Mouse (Mus musculus) Patski (cell line): ENCODE results near the gene Ldlrap1. TPM values are rescaled to one million over a fixed set of nuclear protein-coding genes. Genes with fewer than 3 reads are reported as not detected.
A peak's percentile ranks its signal among the peaks of the same experiment; 100 is the strongest.

Experiments used
- ATAC-seq: fragments of 100-300 bp; one replicate; pipeline ENCODE4 v1.8.0; 2021
- CTCF ChIA-PET: fragments of 350-600 bp; sonication (Branson Sonifier 250); formaldehyde crosslinking; loops from one replicate; lab custom pipeline; 2022; ENCODE audit warnings: inconsistent platforms; lab: Charles Lee
- POLR2A ChIA-PET: fragments of 350-600 bp; sonication (Branson Sonifier 250); formaldehyde crosslinking; loops from one replicate; lab custom pipeline; 2022; ENCODE audit warnings: antibody characterized with exemption, inconsistent platforms; lab: Charles Lee
- DNase-seq: peaks from one replicate; pipeline ENCODE4 v3.0.0-alpha.2; 2011; ENCODE audit warnings: low read depth, low spot score
- H3K27me3 ChIP-seq: fragments of 371-371 bp; one replicate; pipeline ENCODE4 v1.5.1; 2021
- CTCF ChIP-seq: fragments of 100-300 bp; IDR thresholded peaks from one replicate; pipeline ENCODE4 v1.5.1; 2021
- in situ Hi-C: fragments of 300-500 bp; cut with MboI; formaldehyde crosslinking; loops from 3 replicates; pipeline ENCODE4 v1.11.1; 2018; ENCODE audit warnings: low pct_unique_long_range_greater_than_20kb, mixed read lengths
- polyA plus RNA-seq: library from polyadenylated mRNA; unstranded; gene quantifications from one replicate; pipeline ENCODE4 v1.2.3, GENCODE M21; 2021

Ldlrap1 gene
- polyA plus RNA-seq, 1 experiment from 2014 or later = 17.1 TPM

DNA sequence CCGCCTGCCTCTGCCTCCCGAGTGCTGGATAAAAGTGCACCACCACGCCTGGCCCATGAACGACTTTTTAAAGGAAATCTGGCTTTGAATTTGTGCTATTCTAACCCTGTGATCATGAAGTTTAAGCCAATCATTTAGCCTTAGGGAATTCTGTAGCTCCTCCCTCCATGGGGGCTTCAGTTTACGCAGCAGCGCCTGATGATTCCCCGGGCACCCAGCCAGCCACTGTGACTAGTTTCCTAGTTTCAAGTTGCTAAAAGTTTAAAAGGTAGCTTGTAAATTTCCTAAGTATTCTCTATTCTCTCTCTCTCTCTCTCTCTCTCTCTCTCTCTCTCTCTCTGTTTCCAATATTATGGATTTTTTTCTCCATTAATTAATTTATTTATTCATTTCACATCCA is 8.4 kb upstream of the Ldlrap1 start:
- in situ Hi-C loops = no loop called here
- ATAC-seq (no peak), DNase-seq (no peak)

DNA sequence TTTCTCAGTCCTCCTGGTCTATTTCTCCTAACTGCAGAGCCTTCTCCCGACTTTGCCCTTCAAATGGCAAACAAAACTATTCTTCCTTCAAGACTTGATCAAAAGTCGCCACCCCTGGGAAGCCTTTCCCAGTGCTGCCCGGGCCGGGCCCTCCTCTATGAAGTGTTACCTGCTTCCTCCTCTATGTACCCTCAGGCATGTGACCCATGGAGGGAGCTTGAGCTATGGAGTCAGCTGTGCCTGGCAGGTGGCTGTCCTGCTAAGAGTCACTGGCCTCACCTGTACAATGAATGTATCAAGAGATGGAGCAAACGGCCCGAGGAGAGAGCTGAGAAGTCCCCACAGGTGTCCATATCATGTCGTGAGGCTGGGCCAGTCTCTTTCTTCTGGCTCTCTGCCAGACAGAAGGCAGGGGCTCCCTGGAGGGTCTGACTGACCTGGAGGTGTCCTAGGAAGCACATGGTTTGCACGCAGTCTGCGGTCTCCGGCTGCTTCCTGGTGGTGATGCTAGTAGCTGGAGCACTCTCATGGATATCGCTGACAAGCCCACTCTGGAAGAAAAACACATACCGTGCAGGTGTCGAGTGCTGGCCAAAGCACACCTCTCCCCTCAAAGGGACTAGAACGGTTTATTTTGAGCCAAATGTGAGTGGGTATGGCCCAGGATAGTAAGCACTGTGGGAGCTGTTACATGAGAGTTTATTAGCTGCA is 7.6 kb upstream of the Ldlrap1 start:
- ATAC-seq (no peak), DNase-seq (no peak)
- TF ChIP-seq CTCF = no peak
- in situ Hi-C loops = no loop called here
- H3K27me3 ChIP-seq = no peaks in the 10 kb centered on the region
- ChIA-PET CTCF (no interaction called here), POLR2A (no interaction called here)

More for the DNA sequence above, 8.4 kb upstream of the Ldlrap1 start:
- TF ChIP-seq CTCF = no peak
- H3K27me3 ChIP-seq = no peaks in the 10 kb centered on the region
- POLR2A ChIA-PET = no interaction called here
- CTCF ChIA-PET = no interaction called here

DNA sequence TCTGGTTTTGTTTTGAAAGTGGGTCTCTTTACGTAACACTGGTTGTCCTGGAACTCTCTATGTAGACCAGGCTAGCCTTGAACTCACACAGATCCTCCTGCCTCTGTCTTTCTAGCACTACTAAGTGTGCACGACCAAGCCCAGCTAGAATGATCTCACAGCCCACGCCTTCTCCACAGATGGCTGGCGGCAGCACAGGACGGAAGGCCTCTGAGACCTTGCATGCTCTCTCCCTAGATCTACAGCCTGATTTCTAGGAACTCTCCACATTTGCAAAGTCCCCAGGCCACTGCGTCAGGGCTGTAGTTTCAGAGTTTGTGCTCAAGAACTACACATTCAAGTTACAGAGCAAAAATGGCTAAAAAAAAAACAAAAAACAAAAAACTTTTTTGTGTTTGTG is 6.3 kb upstream of the Ldlrap1 start:
- no peak for DNase-seq
- no peak for TF ChIP-seq CTCF
- POLR2A ChIA-PET = no interaction called here
- H3K27me3 ChIP-seq = no peaks in the 10 kb centered on the region
- in situ Hi-C loops = no loop called here
- no peak for ATAC-seq
- CTCF ChIA-PET = no interaction called here

DNA sequence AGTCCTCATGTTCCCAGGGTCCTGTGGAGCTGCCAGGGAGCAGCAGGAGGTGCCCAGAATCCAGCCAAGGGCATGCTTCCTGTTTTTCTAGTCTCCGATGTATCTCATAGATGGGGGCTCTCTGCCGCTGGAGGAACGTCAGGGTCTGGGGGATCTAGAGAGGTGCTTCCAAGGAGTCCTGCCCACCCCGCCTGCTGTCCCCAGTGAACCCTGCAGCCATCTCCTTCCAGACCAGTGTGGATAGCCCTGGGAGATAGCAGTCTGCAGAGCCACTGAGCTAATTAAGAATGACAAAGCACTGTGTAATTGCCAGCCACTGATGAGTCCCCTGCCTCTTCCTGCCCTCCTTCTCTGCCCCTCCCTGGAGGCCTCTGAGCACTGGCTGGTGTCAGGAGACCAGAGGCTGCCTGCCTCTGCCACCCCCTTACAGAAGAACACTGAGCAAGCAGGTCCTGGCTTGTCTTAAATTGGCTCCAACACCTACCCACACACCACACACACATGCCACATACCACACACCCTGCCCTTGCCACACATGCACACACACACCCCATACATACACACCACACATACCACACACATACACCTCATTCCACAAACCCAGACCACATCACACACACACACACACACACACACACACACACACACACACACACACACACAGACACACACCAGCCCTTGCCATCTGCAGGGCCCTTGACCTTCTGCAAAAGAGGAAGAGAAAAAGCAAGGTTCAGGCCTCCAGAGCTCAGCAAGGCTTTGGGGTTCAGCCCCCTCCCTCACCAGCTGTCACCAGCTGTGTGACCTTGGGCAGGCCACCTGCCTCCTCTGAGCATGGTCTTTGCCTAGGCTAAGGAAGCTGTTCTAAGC is 5.2 kb upstream of the Ldlrap1 start:
- in situ Hi-C loops = no loop called here
- CTCF ChIA-PET = interaction anchor here (1.2 kb wide), 1 partner anchor 47 kb away, joined by 3 read pairs; no protein-coding TSS in a partner anchor
- DNase-seq (no peak), ATAC-seq (no peak)
- POLR2A ChIA-PET = no interaction called here
- TF ChIP-seq CTCF = no peak
- no peaks in the 10 kb centered on the region for H3K27me3 ChIP-seq

DNA sequence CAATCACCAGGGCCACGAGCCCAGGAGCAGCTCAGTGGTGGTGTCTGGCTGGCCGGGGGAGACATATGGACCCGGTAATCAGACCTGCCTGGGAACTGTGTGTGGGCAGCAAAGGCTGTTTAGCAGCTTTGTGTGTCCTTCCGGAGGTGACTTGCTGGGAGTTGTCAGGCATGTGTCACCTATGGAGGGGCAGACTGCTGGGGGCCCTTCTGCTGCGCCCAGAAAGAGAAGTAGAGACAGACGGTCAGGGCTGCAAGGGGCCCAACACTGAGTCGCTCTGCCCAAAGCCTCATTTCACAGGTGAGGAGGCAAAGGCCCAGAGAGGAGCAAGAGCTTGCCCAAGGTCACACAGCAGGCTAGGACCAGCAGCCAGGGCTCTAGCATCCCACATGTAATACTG is 2.1 kb upstream of the Ldlrap1 start:
- no peaks in the 10 kb centered on the region for H3K27me3 ChIP-seq
- ChIA-PET POLR2A (interaction anchor here (1.0 kb wide), 1 partner anchor 14 kb away, joined by 3 read pairs; no protein-coding TSS in a partner anchor), CTCF (interaction anchor here (1.9 kb wide), 1 partner anchor 15 kb away, joined by 7 read pairs; no protein-coding TSS in a partner anchor)
- DNase-seq (no peak), ATAC-seq (no peak)
- TF ChIP-seq CTCF = no peak
- in situ Hi-C loops = no loop called here

DNA sequence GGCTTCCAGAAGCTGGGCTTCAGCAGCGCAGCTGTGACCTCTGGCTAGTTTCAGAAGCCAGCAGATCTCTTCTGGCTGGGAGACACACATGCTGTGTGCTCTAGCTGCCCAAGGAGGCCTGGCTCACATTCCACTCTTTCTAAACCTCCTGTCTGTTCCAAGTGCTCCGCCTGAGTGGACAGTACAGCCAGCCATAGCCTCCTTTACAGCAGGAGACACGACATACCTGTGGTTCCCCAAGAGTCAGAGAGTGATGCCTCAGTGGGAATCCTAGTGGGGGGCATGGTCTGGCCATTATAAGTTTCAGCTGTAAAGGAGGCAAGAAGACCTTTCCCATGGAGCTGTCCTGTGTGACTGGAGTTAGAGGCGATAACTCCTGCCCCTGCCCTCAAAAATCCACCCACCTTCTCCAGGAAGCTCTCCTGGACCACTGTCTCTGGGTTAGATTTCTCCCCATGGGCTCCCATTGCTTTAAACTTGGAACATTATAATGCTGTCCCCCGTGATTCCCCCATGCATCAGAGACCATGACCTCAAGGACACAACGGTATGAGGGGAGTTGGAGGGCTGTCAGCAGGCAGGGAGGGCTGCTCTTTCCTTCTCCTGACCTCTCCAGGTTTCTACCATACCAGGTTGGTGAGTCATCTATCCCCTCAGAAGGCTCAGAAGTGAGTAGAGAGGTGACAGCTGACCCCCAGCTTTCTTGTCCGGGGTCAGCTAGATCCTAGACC is 1.4 kb upstream of the Ldlrap1 start:
- DNase-seq (no peak), ATAC-seq (peak; percentile 52)
- ChIA-PET POLR2A (interaction anchor here (0.6 to 1.0 kb wide), 3 partner anchors 10 to 962 kb away, joined by 3 read pairs; no protein-coding TSS in a partner anchor), CTCF (interaction anchor here (1.9 kb wide), 1 partner anchor 15 kb away, joined by 7 read pairs; no protein-coding TSS in a partner anchor)
- TF ChIP-seq CTCF = no peak
- in situ Hi-C loops = no loop called here
- H3K27me3 ChIP-seq = no peaks in the 10 kb centered on the region

DNA sequence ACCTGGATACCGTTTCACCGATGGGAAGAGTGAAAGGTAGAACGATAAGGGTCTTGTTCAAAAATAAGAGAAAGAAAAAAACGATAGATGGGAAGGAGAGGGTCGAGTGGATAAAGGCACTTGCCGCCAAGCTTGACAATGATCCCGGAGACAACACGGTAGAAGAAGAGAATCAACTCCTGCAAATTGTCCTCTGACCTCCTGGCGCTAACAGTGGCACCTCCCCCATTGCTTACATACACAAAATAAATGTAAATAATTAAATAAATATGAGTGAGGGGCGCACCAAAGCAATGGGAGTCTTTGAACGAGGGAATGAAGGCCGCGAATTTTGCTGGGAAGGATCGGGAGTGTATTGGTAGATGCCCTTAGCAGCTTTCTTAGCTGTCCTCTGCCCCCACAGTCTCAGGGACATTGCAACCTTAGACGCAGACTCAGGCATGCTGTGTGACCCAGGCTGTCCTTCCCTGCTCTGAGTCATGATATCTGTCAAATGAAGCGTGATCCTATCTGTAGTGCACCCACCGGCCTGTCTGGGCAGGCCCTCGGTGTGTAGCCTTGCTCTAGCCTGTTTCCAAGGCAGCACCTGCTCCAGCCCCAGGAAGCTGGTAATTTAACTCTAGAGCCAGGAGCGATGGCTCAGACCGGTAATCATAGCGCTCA is 533 bp upstream of the Ldlrap1 start:
- ChIA-PET POLR2A (interaction anchor here (0.6 to 1.4 kb wide), 4 partner anchors 9 to 961 kb away, joined by 3 to 5 read pairs (median 3); no protein-coding TSS in a partner anchor), CTCF (no interaction called here)
- in situ Hi-C loops = no loop called here
- TF ChIP-seq CTCF = no peak
- no peaks in the 10 kb centered on the region for H3K27me3 ChIP-seq
- ATAC-seq = peak; percentile 29
- DNase-seq = no peak

DNA sequence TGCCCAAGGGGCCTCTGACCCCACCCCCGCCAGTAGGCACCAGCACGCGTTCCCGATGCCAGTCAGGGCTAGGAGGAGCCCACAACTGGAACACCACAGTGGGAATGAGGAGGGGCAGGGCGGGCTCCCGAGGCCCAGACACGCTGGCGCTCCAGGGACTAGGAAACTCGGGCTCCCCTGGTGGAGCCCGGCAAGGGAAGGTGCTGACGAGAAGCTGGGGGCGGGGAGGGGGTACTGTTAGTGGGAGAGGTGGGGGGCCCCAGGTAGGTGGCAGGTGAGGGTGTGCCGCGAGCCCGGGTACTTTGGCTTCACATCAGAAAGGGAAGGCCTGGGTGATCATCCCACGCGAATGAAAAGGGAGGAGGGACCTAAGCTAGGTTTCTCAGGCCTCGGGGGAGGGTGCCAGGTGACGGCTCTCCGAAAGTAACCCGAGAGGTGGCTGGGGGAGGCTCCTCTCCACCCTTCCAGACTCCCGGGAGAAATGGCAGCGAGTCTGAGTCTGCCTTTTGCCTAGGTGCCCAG is 859 bp downstream of the Ldlrap1 start:
- in situ Hi-C loops = no loop called here
- peak; percentile 52 for ATAC-seq
- ChIA-PET POLR2A (interaction anchor here (1.4 kb wide), 1 partner anchor 32 kb away, joined by 5 read pairs; no protein-coding TSS in a partner anchor), CTCF (no interaction called here)
- no peak for DNase-seq
- no peaks in the 10 kb centered on the region for H3K27me3 ChIP-seq
- TF ChIP-seq CTCF = no peak

DNA sequence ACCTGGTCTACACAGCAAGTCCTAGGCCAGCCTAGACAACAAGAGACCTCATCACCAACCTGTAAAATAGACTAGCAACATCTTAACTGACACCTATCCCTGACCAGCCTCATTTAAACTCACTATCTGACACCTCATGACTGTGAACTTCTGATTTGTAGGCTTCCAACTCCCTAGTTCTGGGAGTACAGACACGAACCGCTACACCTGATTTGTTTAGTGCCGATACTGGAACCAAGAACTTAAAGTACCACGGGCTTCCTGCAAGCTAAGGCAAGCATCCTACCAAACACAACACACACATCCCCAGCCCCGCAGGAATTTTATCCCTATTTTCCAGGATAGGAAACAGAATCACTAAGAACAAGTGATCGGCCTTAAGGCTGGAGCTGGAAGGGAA is 1.5 kb downstream of the Ldlrap1 start:
- DNase-seq (no peak), ATAC-seq (no peak)
- TF ChIP-seq CTCF = no peak
- ChIA-PET POLR2A (no interaction called here), CTCF (no interaction called here)
- in situ Hi-C loops = no loop called here
- H3K27me3 ChIP-seq = no peaks in the 10 kb centered on the region
